Mouse (Mus musculus): ENCODE data around the gene Asb16. TPM values are rescaled to one million over a fixed set of nuclear protein-coding genes. Genes with fewer than 3 reads are reported as not detected.

Asb16 gene
- polyA plus RNA-seq, 1 experiment: 0.13 TPM

DNA sequence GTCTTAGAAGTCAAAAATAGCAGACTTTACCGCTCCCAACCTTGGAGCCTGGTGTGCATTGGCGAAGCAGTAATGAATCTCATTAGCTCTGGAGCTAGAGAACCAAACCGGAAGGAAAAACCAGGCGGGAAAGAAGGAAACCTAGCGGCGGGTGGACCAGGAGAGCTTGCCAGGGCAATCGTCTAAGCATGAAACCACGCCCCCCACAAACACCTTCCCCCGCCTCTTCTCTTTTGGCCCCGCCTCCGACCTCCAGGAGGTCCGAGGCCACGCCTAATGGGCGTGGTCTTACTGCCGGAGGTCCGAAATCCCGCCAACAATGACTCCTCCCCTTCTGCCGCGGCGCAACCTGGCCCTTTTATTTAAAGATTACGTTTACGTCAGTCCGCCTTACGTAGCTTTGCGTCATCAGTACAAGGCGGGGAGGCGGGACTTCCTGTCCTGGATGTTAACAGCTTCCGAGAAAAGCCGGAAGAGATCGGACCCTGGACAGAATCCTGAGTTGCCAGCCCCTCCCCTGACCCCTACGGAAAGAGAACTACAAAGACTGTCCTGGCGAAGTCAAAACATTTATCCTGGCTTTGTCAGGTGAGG, 16.1 kb downstream of the Asb16 start, which contains the start of gene Tmub2:
TSS of gene Tmub2 (plus strand) at position 431 of the 594 bp plus-strand sequence.
- peaks cover 6% of the 10 kb centered on the region; the same call in 1 of the 2 replicates for H3K4me1 ChIP-seq (ENCODE audit: control insufficient read depth, insufficient read depth, insufficient read length)
- WGBS: under 1% methylated on average over 32 of the region's 32 CpGs
- no peaks in the 10 kb centered on the region for H3K27me3 ChIP-seq (ENCODE audit: control insufficient read depth, insufficient read depth, low read length)
- peaks cover 12% of the 10 kb centered on the region for H3K36me3 ChIP-seq (ENCODE audit: control insufficient read depth, insufficient read depth, low read length)
- H3K4me3 ChIP-seq (ENCODE audit: extremely low read depth, insufficient read depth, insufficient read length): peak within 1 kb of the TSS; percentile 86
- DNase-seq (ENCODE audit: low read depth in 1 of 2, low spot score in 2 of 2): peak; percentile 95 to 98
- TF ChIP-seq POLR2A (IDR thresholded peaks at IDR 0.05; ENCODE audit: low read depth, low read length) (no peak), CTCF (IDR thresholded peaks at IDR 0.05; ENCODE audit: extremely low read depth, insufficient read depth, insufficient read length, insufficient replicate concordance) (no peak)
- peak within 1 kb of the TSS; percentile 79 for H3K27ac ChIP-seq (ENCODE audit: insufficient read depth, low read length)

DNA sequence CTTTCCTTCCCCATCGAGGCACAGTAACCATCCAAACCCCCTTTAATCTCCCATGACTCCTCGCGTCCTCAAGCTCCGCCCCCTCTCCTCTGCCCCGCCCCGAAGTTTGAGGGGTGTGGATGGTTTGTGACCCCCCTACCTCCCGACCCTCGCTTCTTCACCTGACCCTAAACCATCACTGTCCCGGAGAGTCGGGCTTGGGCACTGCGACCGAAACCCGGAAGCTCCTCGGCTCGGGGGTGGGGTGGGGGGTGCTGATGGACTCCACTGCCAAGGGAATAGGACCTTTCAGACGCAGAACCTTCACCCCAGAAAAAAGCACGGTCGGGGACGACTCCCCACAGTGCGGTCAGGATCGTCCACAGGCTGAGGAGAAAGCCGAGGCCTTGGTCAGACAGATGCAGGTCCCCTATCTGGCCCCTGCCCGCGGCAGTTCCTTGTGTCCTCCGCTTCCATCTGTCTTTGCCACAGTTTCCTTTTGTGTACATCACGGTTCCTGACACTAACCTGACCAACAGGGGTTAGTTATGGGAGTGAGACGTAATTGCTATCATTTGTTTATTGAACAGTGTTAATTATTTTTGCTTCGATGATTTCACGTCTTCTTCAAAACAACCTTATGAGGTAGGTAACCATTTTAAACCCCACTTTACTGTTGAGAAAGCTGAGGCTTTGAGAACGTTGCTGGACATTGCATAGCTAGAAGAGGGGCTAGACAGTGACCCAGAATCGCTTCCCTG, 16.7 kb downstream of the Asb16 start:
- H3K4me1 ChIP-seq (ENCODE audit: control insufficient read depth, insufficient read depth, insufficient read length): peaks cover 6% of the 10 kb centered on the region; the same call in 1 of the 2 replicates
- peak overlapping the region; percentile 86 for H3K4me3 ChIP-seq (ENCODE audit: extremely low read depth, insufficient read depth, insufficient read length)
- peaks cover 12% of the 10 kb centered on the region for H3K36me3 ChIP-seq (ENCODE audit: control insufficient read depth, insufficient read depth, low read length)
- TF ChIP-seq CTCF (IDR thresholded peaks at IDR 0.05; ENCODE audit: extremely low read depth, insufficient read depth, insufficient read length, insufficient replicate concordance): no peak
- no peak for TF ChIP-seq POLR2A (IDR thresholded peaks at IDR 0.05; ENCODE audit: low read depth, low read length)
- WGBS: 3% methylated on average over 31 of the region's 31 CpGs
- H3K27me3 ChIP-seq (ENCODE audit: control insufficient read depth, insufficient read depth, low read length): no peaks in the 10 kb centered on the region
- DNase-seq (ENCODE audit: low read depth in 1 of 2, low spot score in 2 of 2): no peak
- peak overlapping the region; percentile 79 for H3K27ac ChIP-seq (ENCODE audit: insufficient read depth, low read length)

DNA sequence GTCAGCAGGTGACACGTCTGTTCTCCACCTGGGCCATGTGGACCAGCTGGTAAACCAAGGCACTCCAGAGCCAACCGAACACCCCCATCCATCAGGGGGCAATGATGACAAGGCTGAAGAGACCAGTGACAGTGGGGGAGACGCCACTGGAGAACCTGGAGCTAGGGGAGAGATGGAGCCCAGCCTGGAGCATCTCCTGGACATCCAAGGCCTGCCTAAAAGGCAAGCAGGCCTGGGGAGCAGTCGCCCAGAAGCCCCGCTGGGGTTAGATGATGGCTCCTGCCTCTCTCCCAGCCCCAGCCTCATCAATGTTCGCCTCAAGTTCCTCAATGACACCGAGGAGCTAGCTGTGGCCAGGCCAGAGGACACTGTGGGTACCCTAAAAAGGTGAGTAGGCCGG, 18.9 kb downstream of the Asb16 start:
- peaks cover 6% of the 10 kb centered on the region; the same call in 1 of the 2 replicates for H3K4me1 ChIP-seq (ENCODE audit: control insufficient read depth, insufficient read depth, insufficient read length)
- 92% methylated on average over 8 of the region's 8 CpGs for WGBS
- H3K27me3 ChIP-seq (ENCODE audit: control insufficient read depth, insufficient read depth, low read length): no peaks in the 10 kb centered on the region
- peaks cover 31% of the 10 kb centered on the region for H3K36me3 ChIP-seq (ENCODE audit: control insufficient read depth, insufficient read depth, low read length)
- no peak overlapping the region for H3K27ac ChIP-seq (ENCODE audit: insufficient read depth, low read length)
- no peak for TF ChIP-seq CTCF (IDR thresholded peaks at IDR 0.05; ENCODE audit: extremely low read depth, insufficient read depth, insufficient read length, insufficient replicate concordance)
- TF ChIP-seq POLR2A (IDR thresholded peaks at IDR 0.05; ENCODE audit: low read depth, low read length): no peak
- H3K4me3 ChIP-seq (ENCODE audit: extremely low read depth, insufficient read depth, insufficient read length): no peak overlapping the region
- DNase-seq (ENCODE audit: low read depth in 1 of 2, low spot score in 2 of 2): no peak

DNA sequence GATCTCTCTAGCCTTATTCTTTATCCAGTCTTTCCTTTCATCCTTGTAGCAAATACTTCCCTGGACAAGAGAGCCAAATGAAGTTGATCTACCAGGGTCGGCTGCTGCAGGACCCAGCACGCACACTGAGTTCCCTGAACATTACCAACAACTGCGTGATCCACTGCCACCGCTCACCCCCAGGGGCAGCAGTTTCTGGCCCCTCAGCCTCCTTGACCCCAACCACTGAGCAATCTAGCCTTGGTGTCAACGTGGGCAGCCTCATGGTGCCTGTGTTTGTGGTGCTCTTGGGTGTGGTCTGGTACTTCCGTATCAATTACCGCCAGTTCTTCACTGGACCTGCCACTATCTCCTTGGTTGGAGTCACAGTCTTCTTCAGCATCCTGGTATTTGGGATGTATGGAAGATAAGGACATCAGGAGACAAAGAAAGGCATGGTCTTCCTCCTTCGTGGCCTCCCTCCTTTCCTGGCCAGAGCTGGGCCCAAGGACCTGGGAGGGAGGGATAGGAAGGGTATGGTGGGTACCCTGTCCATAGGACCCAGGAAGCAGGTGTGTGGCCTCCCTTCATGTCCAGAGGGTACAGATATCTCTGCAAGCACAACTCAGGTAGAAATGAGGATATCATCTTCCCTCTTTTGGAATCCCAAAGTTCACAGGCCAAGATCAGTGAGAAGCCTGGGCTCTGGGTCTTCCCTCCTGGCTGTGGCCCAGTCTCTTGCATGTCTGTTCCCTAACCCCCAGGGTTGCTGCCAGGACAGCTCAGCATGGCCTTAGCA, 19.7 kb downstream of the Asb16 start:
- peaks cover 33% of the 10 kb centered on the region for H3K36me3 ChIP-seq (ENCODE audit: control insufficient read depth, insufficient read depth, low read length)
- no peak overlapping the region for H3K27ac ChIP-seq (ENCODE audit: insufficient read depth, low read length)
- H3K27me3 ChIP-seq (ENCODE audit: control insufficient read depth, insufficient read depth, low read length): no peaks in the 10 kb centered on the region
- H3K4me3 ChIP-seq (ENCODE audit: extremely low read depth, insufficient read depth, insufficient read length): no peak overlapping the region
- H3K4me1 ChIP-seq (ENCODE audit: control insufficient read depth, insufficient read depth, insufficient read length): peaks cover 6% of the 10 kb centered on the region; the same call in 1 of the 2 replicates
- no peak for DNase-seq (ENCODE audit: low read depth in 1 of 2, low spot score in 2 of 2)
- WGBS: 89% methylated on average over 8 of the region's 8 CpGs
- TF ChIP-seq POLR2A (IDR thresholded peaks at IDR 0.05; ENCODE audit: low read depth, low read length) (no peak), CTCF (IDR thresholded peaks at IDR 0.05; ENCODE audit: extremely low read depth, insufficient read depth, insufficient read length, insufficient replicate concordance) (no peak)

DNA sequence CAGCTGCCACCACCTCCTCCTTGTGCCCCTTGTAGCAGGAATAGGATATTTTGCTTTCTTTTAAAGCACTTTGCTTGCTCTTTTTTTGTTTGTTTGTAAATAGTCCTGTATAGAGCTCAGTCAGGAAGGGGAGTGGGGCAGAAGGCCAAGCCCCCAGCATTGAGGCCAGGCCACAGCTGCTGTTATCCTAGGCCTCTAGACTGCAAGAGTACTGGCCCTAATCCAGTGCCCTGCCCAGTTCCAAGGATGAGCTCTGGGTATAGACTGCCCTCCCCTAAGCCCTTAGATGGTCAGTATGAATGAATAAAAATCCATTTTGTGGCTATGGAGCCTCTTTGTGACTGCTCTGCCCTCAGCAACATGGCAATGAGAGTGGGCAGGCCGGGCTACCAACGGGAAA, 20.4 kb downstream of the Asb16 start:
- H3K4me3 ChIP-seq (ENCODE audit: extremely low read depth, insufficient read depth, insufficient read length): no peak overlapping the region
- no peak for DNase-seq (ENCODE audit: low read depth in 1 of 2, low spot score in 2 of 2)
- WGBS: 88% methylated on average over 2 of the region's 2 CpGs
- no peaks in the 10 kb centered on the region for H3K27me3 ChIP-seq (ENCODE audit: control insufficient read depth, insufficient read depth, low read length)
- H3K27ac ChIP-seq (ENCODE audit: insufficient read depth, low read length): no peak overlapping the region
- peaks cover 6% of the 10 kb centered on the region; the same call in 1 of the 2 replicates for H3K4me1 ChIP-seq (ENCODE audit: control insufficient read depth, insufficient read depth, insufficient read length)
- peaks cover 35% of the 10 kb centered on the region for H3K36me3 ChIP-seq (ENCODE audit: control insufficient read depth, insufficient read depth, low read length)
- TF ChIP-seq POLR2A (IDR thresholded peaks at IDR 0.05; ENCODE audit: low read depth, low read length) (no peak), CTCF (IDR thresholded peaks at IDR 0.05; ENCODE audit: extremely low read depth, insufficient read depth, insufficient read length, insufficient replicate concordance) (no peak)

- Histone ChIP-seq H3K27me3 (ENCODE audit: control insufficient read depth, insufficient read depth, low read length) (no peaks in the 10 kb centered on the region), H3K36me3 (ENCODE audit: control insufficient read depth, insufficient read depth, low read length) (peaks cover 35% of the 10 kb centered on the region), H3K27ac (ENCODE audit: insufficient read depth, low read length) (no peak overlapping the region), H3K4me1 (ENCODE audit: control insufficient read depth, insufficient read depth, insufficient read length) (peaks cover 6% of the 10 kb centered on the region; the same call in 1 of the 2 replicates), H3K4me3 (ENCODE audit: extremely low read depth, insufficient read depth, insufficient read length) (no peak overlapping the region)
- DNase-seq (ENCODE audit: low read depth in 1 of 2, low spot score in 2 of 2): no peak
- no peak for TF ChIP-seq CTCF (IDR thresholded peaks at IDR 0.05; ENCODE audit: extremely low read depth, insufficient read depth, insufficient read length, insufficient replicate concordance)
- TF ChIP-seq POLR2A (IDR thresholded peaks at IDR 0.05; ENCODE audit: low read depth, low read length): no peak
- WGBS: 81% methylated on average over 6 of the region's 6 CpGs
Observed at GRCm38 (mm10) chr11:102289511-102290100, 21.1 kb downstream of the Asb16 start.
